Mouse (Mus musculus) ovary, postnatal 10 days (tissue): ENCODE data around the gene Olfr979.
"Not testable (repeated sequence)": the region's sequence is repeated elsewhere in the genome, so short reads cannot be mapped to it uniquely, and the experiment has no call there.

Experiments used
- DNase-seq: peaks from one replicate; pipeline ENCODE4 v3.0.0; 2022; ENCODE audit warnings: low spot score

Olfr979 gene

GRCm38 (mm10) chr9:40003365-40003764, at the start of gene Olfr979:
Olfr979 (minus strand) TSS chr9:40003465.
- DNase-seq: no peak

- DNase-seq: no peak
These were observed 46.9 kb upstream of the Olfr979 start for GRCm38 (mm10) chr9:40050138-40050537.

GRCm38 (mm10) chr9:40021164-40021563, 17.9 kb upstream of the Olfr979 start, which contains the start of gene Olfr981:
Olfr981 (plus strand) TSS chr9:40021464.
- no peak for DNase-seq

GRCm38 (mm10) chr9:40009482-40009881, 6.2 kb upstream of the Olfr979 start, which contains the start of gene Olfr980:
Olfr980 (minus strand) TSS chr9:40009582.
- no peak for DNase-seq

- DNase-seq: no peak
These were observed 11.5 kb downstream of the Olfr979 start, which contains the start of gene Olfr978 for GRCm38 (mm10) chr9:39991813-39992212. Olfr978 (plus strand) TSS chr9:39992113.

- DNase-seq: not testable (repeated sequence)
These were observed 26.6 kb downstream of the Olfr979 start for GRCm38 (mm10) chr9:39976581-39977145.

- not testable (repeated sequence) for DNase-seq
These were observed 42.2 kb downstream of the Olfr979 start, which contains the start of gene Olfr976 for GRCm38 (mm10) chr9:39961033-39961432. Olfr976 (minus strand) TSS chr9:39961133.

- DNase-seq: no peak
These were observed 51.3 kb downstream of the Olfr979 start, which contains the start of gene Olfr975 for GRCm38 (mm10) chr9:39951946-39952345. Olfr975 (minus strand) TSS chr9:39952046.
